Mouse (Mus musculus): ENCODE data around the gene Fam181b. TPM values are rescaled to one million over a fixed set of nuclear protein-coding genes. Genes with fewer than 3 reads are reported as not detected.

Gene Fam181b
- 10 to 100 TPM; 19.4 to 23.0 TPM for total RNA-seq (2021)
- long read RNA-seq, experiment 1, transcript Fam181b-201 (1 exons, 2,003 nt), result major isoform, 48 of 48 reads
- long read RNA-seq, experiment 1, partial matches to known transcripts, result 0 of 48 reads
- long read RNA-seq, experiment 1, other reads (novel, unspliced or antisense), result 0 of 48 reads
- long read RNA-seq, experiment 2, transcript Fam181b-201 (1 exons, 2,003 nt), result major isoform, 30 of 30 reads
- long read RNA-seq, experiment 2, partial matches to known transcripts, result 0 of 30 reads
- long read RNA-seq, experiment 2, other reads (novel, unspliced or antisense), result 0 of 30 reads

DNA sequence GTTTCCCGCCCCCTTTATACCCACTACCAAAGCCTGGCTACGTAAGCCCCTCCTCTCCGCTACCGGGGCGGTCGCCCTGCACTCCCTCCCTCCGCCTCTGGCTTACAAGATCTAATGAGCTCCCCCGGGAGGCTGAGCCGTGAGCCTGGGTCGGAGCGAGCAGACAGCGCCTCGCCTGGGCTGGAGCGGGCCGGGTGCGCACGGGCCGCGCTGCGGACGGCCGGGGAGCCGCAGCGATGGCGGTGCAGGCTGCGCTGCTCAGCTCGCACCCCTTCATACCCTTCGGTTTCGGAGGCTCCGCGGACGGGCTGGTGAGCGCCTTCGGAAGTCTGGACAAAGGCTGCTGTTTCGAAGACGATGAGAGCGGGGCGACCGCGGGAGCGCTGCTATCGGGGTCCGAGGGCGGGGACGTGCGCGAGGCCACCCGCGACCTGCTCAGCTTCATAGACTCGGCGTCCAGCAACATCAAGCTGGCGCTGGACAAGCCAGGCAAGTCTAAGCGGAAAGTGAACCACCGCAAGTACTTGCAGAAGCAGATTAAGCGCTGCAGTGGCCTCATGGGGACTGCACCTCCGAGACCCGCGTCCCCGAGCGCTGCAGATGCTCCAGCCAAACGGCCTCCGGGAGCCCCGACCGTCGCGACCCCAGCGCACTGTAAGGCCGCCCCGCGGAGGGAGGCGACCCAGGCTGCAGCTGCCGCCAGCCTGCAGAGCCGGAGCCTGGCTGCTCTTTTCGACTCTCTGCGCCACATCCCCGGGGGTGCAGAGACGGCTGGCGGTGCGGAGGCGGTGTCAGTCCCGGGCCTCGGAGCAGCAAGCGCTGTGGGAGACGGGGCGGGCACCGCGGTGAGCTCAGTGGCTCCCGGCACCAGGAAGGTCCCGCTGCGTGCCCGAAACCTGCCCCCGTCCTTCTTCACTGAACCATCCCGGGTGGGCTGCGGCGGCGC lies at the start of gene Fam181b:
Gene Fam181b, plus strand, starts transcription at position 81 of the 946 bp plus-strand sequence.
- intact Hi-C loops (cut with DNase I), result no loop called here
- peak; percentile 74 to 79 for DNase-seq (ENCODE audit: low spot score in 2 of 2)

DNA sequence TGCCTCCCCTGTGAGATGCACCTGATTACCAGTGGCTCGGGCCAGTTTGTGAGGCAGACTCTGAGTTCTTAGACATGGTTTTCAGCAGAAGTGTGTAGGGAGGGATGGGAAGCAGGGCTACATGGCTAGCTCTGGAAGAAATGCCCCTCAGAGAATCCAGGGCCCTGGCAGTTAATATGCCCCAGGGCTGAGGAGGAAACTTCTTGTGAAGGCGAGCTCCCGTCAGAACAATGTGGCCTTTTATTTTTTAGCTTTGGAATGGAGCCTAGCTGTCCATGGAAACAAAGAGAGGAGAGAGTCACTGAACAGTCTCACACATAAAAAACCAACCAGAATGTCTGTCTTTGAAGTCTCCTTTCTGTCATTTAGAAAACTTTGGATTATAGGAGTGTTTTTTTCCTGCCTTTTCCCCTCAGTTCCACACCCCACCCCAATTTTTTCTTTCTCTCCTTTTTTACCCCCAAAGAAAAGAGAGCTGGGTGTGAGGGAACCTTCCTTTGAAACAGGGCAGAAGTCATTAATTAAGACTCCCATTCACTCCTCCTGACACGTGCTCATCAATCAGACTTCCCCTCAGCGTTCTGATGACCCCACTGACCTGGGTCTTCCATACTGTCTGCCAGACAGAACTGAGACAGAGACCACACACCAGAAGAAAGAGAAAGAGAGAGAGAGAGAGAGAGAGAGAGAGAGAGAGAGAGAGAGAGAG lies 41.7 kb upstream of the Fam181b start:
- peak in 1 of 2 experiments; percentile 14 for DNase-seq (ENCODE audit: low spot score in 2 of 2)
- intact Hi-C loops (cut with DNase I), result no loop called here

DNA sequence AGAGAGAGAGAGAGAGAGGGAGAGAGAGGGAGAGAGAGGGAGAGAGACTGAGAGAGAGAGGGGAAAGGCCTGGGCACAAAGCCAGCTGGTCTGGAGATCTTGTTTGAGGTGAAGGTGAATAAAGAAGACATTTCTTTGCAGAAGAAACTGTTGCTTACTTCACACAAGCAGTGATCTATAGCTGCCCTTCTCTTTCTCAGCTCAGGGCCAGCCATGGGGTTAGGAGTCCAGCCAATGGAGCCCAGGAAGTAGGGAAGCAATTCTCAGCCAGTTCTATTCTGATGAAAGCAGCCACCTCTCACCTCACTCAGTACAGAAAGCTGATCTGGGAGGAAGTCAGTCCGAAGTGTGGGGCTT lies 41.2 kb upstream of the Fam181b start:
- no peak for DNase-seq (ENCODE audit: low spot score in 2 of 2)
- intact Hi-C loops (cut with DNase I), result no loop called here

DNA sequence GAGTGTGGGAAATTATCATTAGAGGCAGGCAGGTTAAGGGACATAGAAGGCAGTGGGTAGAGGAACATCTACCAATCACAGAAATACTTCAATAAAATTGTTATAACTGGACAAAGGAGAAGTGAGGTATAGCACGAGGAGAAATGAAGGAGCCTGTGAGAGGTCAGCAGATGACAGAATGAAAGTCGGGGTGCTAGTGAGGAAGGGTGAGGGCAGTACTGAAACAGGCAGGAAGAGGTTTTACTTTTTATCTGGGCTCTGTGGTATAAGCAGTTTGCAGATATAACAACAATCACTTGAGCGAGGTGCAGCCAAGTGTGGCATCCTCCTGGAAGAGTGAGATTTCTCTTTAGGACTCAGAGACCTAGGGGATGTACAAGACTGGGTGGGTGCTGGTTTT lies 40.1 kb upstream of the Fam181b start:
- DNase-seq (ENCODE audit: low spot score in 2 of 2), result no peak
- intact Hi-C loops (cut with DNase I), result no loop called here

DNA sequence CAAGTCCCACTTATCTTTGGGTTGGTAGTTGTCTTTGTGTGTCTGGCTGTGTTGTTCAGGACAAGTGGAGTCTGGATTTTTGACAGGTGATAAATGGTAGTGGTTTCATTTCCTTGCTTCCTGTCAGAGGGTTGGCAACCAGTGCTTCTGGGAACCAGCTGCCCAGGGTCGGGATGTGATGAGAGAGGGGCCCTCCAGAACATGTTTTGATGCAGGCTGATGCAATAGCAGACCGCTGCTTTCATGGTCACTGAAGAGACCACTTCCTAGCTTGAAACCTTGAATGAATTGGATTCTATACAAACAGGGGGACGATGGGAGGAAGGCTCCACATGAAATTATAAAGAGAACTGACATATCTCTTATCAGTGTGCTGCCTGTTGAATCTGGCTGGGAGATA lies 35.3 kb upstream of the Fam181b start:
- intact Hi-C loops (cut with DNase I), result no loop called here
- DNase-seq (ENCODE audit: low spot score in 2 of 2), result no peak

DNA sequence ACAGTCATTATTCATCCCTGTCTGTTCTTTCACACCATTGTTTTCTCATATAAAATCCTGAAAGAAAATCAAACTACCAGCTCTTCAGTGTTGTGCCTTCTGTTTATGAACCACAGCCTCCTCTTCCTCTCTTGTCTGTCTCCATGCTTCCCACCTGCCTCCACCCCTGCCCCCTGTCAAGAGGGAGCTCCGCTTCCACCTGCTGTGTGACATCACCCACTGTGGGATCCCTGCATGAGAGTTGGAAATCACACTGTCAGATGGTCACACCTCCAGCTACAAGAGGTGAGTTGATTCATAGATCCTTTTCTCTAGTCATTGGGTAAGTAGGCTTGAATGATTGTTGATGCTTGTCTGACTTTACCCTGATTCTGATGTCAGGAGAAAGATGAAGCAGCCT lies 34.9 kb upstream of the Fam181b start:
- intact Hi-C loops (cut with DNase I), result no loop called here

DNA sequence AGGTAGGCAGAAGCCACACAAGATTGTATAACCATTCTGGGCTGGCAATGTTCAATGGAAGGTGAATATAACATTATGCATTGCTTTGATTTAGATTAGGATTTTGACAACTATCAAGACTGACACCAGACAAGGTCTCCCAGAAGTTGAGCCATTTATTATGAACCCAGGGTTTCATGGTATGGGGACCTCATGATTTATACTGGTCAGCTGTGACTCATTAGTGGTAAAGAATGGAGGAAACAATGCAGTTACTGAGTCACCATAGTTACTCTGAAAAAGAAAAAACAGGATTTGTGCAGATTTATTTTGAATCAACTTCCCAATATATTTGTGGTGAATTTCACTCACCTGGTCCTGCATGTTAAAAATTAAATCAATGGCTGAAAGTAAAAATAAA lies 18.8 kb upstream of the Fam181b start:
- no peak for DNase-seq (ENCODE audit: low spot score in 2 of 2)
- intact Hi-C loops (cut with DNase I), result no loop called here

More for the DNA sequence above, 34.9 kb upstream of the Fam181b start:
- DNase-seq (ENCODE audit: low spot score in 2 of 2), result no peak

DNA sequence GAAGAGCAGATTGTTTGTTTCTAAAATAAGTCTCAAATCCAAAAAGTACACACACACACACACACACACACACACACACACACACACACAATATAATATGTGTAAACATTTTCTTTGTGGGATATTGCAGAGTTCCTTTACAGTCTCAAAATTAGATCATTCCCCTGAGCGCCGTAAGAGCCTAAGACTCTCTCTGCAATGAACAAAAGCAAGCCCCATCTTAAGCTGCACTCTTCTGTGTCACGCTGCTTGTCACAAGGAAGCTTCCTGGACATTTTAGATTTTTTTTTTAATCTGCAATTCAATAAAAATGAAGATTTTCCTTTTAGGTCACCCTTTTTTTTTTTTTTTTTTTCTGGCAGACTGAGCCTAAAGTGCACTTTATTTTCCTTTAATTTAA lies 17.9 kb upstream of the Fam181b start:
- intact Hi-C loops (cut with DNase I), result no loop called here

DNA sequence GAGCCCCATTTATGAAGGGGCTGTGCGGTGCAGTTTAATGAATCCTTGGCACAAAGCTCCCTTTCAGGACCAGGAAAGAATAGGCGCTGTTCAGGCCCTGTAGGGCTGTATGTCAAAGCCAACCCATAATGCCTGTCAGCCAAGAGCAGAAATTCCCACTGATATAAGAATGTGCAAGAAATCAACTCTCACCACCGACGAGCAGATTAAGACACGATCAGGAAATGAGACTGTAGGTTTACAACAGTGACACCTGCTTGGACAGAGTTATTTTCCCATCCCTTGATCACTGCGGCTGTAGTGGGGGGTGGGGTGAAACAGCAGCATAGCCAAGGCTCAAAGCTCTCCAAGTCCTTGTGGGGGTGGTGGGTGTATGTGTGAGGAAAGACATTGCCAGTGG lies 17.5 kb upstream of the Fam181b start:
- intact Hi-C loops (cut with DNase I), result no loop called here
- DNase-seq (ENCODE audit: low spot score in 2 of 2), result peak; percentile 16 to 22

More for the DNA sequence above, 17.9 kb upstream of the Fam181b start:
- no peak for DNase-seq (ENCODE audit: low spot score in 2 of 2)

DNA sequence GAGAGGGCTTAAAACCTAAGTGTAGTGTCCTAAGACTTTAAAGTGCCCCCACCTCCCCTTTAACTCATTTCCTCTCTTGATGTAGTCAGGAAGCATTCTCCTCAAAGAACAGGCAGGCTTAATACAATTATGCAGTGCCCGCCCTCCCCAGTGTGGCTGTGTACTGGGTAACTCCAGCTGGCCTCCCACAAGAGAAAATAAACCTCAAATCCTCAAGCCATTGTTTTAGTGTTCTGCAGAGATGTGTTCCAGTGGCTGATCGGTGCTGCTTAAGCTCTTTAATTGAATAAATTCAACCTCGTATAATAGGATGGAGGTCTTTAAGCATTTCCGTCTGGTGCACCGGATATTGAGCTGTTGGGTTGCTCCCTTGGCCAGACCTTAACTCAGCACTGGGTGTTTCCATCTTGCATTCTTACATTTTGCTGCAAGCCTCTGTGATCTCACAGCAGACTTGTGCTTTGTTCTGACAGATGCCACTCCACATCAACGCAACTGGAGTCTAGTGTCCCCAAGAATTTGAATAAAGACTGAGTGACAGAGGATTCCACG lies 12.1 kb upstream of the Fam181b start:
- intact Hi-C loops (cut with DNase I), result no loop called here
- no peak for DNase-seq (ENCODE audit: low spot score in 2 of 2)

DNA sequence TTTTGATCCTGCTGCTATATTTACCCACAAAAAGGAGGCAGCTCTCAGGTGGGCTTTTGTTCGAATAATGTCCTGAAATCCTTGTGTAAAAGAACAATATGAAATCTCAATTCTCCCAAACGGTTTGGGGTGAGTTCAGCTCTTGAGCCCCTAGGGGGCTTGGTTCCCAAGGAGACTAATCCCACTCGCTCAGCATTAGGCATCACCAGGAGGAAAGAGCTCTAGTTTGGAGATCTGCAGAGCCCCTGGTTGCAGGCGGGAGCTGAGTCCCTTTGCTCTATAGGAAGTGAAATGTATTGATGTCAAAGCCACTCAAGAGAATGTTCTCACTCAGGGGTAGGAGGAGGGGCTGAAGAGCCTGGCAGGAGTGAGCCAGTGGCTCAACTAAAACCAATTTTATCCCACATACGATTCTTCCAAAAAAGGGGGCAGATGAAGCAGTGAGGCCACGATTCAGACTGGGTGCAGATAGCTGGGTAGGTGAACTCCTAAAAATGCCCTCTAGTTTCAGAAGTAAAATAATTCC lies 3.2 kb upstream of the Fam181b start:
- intact Hi-C loops (cut with DNase I), result no loop called here
- DNase-seq (ENCODE audit: low spot score in 2 of 2), result no peak

DNA sequence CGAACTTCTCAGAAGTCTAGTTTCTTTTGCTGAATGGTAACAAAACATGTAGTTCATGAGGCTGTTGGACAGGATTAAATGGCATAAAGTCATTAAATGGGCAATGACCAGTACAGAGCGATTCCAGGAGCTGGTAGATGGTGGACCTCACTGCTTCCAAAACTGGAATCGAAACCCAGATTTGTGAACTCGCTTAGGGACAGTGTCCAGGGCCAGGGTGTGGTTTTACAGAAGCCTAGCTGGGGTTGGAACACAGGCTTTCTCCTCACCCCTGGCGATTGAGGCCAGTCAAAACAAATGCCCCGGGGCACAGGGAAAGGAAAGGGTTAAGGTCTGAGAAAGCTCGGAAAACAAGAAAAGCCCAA lies 263 bp upstream of the Fam181b start:
- DNase-seq (ENCODE audit: low spot score in 2 of 2), result no peak
- intact Hi-C loops (cut with DNase I), result no loop called here

DNA sequence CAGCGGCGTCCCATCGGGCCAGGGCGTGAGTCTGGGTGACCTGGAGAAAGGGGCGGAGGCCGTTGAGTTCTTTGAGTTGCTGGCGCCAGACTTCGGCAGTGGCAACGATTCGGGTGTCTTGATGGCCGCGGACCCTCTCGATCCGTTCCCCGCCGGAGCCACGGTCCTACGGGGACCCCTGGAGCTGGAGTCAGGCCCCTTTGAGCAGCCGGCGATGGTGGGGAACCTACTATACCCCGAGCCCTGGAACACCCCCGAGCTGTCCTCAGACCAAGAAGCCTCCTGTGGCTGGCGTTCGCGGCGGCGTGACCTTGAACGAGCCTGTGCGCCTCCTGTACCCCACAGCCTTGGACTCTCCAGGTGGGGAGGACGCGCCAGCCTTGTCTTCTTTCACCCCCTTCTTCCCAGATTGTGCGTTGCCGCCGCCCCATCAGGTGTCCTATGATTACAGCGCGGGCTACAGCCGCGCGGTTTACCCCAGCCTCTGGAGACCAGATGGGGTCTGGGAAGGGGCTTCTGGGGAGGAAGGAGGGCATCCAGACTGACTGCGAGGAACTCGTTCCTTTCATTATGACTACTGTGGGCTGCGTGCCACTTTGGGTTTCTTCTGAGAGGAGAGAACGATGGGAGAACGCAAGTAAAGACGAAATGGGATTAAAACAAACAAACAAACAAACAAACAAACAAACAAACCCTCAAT lies 1.2 kb downstream of the Fam181b start:
- DNase-seq (ENCODE audit: low spot score in 2 of 2), result no peak

DNA sequence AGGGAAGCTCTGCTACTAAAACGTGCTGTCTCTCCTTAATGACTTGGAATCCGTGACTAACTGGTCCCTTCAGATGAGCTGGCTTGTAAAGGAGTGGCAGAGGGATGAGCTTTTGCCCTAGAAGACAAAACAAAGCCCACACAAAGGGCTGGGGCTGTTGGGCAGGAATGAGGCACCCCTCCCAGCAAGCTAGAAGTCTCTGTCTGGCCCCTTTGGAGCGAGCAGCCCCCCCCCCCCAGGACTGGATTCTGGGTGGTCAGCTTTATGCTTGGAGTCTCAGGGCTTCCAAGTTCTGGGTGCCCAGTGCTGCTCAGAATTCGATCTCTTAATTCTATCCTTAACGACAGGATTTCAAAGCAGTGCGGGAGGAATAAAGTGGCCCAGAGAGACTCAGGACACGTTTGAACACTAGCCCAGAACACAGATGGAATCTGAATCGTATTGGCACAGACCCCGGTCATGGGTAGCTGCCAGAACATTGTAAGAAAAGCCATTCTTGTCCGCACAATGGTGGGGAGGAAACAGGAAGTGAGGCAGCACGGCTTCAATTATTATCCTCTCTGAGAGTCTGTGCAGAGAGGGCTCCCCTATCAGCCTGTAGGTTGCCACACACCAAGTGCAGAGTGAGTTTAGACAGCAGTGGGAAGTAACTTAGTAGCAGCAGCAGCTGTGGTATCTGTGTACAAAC lies 13.8 kb downstream of the Fam181b start:
- DNase-seq (ENCODE audit: low spot score in 2 of 2), result peak; percentile 76 to 78
- intact Hi-C loops (cut with DNase I), result no loop called here

More for the DNA sequence above, 1.2 kb downstream of the Fam181b start:
- intact Hi-C loops (cut with DNase I), result no loop called here

DNA sequence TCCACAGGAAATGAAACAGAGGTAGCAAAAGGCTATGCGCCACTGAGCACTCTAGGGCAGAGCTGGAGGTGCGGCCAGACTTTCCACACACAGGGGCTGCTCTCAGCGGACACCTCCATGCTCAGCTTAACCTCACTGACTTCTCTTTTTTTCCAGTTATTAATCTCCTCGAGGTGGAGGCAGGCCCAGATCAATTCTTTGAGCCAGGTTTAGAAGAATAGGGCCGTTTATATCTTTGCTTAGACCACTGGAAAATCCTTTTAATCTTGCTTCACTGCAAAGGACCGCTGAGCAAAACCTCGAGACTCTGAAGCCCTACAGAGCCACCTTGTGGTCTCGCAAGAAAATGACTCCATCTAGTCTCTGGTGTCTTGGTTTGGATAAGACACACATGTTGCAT lies 15.8 kb downstream of the Fam181b start:
- DNase-seq (ENCODE audit: low spot score in 2 of 2), result peak; percentile 74 to 76
- intact Hi-C loops (cut with DNase I), result loop anchor here (1.0 to 5.0 kb wide), 2 partner anchors 128 to 221 kb away; partner anchors contain the start of genes Ddias and Prcp

DNA sequence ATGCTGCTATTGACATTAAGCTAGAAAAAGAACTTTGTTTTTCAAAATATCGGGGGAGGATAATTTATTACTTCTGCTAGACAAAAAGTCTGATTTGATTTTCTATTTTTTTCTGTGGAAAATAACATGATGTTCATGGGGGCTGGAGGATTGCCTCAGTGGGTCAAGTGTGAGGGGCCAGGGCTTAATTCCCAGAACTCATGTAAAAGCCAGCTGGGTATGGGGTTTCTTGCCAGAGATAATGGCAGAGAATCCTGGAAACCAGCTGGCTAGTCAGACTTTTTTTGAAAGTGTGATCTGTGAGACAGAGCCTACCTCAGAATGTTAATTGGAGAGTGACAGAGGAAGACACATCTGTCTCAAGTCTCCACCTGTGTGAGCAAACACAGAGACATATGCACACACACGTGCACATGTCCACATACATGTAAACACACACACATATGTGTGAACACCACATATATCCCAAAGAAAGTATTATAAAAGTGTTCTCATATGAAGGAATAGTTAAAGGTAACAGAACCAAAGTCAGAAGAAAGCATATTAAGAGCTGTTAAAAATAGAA lies 25.2 kb downstream of the Fam181b start:
- no peak for DNase-seq (ENCODE audit: low spot score in 2 of 2)
- intact Hi-C loops (cut with DNase I), result no loop called here

DNA sequence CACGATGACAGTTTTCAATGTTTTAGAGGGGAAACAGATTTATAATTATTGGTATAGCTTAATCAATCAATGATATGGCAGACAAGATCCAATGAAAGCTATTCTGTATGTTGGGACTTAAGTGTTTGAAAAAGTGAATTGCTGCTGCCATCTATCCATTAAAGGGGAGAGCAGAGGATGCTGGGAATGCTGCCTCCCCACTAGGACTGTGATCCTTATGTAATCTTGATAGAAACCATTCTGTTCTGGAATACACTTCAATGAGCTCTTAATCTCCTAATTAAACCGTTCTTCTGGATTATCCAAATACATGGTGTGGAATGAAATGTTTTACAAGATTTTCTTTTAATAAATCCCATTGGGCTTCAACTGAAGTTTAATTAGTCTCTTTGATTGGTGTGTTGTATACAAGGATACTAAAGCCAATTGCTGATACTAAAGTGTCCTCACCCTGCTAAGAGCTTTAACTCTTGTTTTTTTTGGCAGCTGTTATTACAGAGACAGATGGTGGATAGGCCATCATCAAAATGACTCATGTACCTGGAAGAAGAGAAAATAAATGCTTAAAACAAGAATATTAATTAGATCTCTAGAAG lies 30.8 kb downstream of the Fam181b start:
- no peak for DNase-seq (ENCODE audit: low spot score in 2 of 2)
- intact Hi-C loops (cut with DNase I), result no loop called here

DNA sequence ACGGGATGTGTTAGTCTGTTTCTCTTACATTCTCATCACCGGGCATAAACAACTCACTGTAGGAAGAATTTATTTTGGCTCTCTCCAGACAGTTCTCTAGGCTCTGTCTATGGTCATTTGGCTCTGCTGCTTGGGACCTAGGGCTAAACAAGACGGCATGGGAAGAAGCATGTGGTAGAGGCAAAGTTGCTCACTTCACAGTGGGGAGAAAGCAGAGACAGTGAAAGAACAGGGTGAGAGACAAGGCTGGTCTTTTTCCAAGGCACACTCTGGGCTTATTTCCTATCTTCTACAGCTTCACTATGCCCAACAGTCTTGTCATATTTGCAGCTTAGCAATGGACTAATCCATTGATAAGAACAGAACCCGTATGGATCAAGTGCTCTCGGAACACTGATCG lies 31.4 kb downstream of the Fam181b start:
- DNase-seq (ENCODE audit: low spot score in 2 of 2), result no peak
- intact Hi-C loops (cut with DNase I), result no loop called here

All from left cerebral cortex, postnatal 14 days (tissue).